Comparison of ENCODE assay signal across 12 mouse cellular contexts in the genomic region with DNA sequence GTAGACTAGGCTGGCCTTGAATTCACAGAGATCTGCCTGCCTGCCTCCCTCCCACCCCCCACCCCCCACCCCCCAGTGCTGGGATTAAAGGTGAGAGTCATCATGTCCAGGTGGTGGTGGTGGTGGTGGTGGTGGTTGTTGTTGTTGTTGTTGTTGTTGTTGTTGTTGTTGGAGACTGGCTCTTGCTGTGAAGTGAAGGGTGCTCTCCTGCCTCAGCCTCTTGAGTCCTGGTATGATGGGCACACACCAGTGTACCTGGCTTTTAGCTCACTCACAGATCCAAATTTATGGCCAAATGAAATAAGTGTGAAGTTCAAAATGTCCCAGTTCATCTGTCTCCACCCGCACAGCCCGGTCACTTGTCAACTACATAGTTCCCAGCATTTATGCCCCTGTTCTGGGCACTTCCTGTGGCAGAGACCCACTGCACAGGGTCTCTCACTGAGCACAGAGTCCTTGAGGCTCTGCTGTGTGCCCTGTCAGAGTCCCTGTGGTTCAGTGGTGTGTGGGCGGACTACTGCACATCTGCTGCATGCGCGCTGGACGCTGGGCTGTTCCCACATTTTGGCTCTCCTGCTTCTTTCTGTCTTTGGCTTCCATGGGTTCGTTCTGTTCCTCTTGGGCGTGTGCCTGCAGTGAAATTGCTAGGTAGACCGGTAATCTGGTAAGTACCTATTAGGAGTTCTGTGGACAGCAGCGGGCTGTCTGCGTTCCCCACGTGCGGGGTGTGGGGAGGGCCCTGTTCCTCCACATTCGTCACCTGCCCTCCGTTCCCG. TPM values are rescaled to one million over a fixed set of nuclear protein-coding genes. Genes with fewer than 3 reads are reported as not detected.
DNase-seq lines count a peak whose midpoint lies in the region; ATAC-seq and TF ChIP-seq lines count a peak whose summit lies in the region.
"Had no signal": no experiment of that assay in that cellular context is flagged by ENCODE, and none has a peak within 500 bp of the region (broad histone marks: within the 10 kb centered on the region; RNA-seq: fewer than 3 reads in every experiment).

No protein-coding gene starts in this region.

- DNase-seq in heart, embryonic 10.5 days (ENCODE audit: low spot score), result no peak
- DNase-seq in heart, adult 9 months (ENCODE audit: low spot score in 2 of 2), result no peak
- DNase-seq in liver, embryonic 11.5 days (ENCODE audit: low spot score), result no peak
- DNase-seq in liver, result no peak
- no peak for DNase-seq in liver, postnatal 0 days
- no peak for DNase-seq in retina, postnatal 1 day
- no peak for DNase-seq in ovary, postnatal 10 days (ENCODE audit: low spot score)
- DNase-seq: thymus, postnatal 14 days had no signal

- peaks cover 93% of the 10 kb centered on the region for H3K36me3 ChIP-seq in heart, embryonic 10.5 days
- H3K36me3 ChIP-seq in liver, embryonic 11.5 days (ENCODE audit: control insufficient read depth, insufficient read depth, low read length), result peaks cover 25% of the 10 kb centered on the region
- H3K36me3 ChIP-seq in embryonic facial prominence, embryonic 15.5 days, result peaks cover 36% of the 10 kb centered on the region
- peaks cover 55% of the 10 kb centered on the region for H3K36me3 ChIP-seq in liver, postnatal 0 days (replicated peaks; ENCODE audit: insufficient read depth, low read length)

- TF ChIP-seq EP300 in liver, postnatal 0 days (IDR thresholded peaks at IDR 0.05; ENCODE audit: low read depth), result no peak

- H3K27ac ChIP-seq in heart, embryonic 10.5 days, result 0 out of 2 replicates have a peak overlapping the region, but pooled peaks have one; percentile 32
- peak overlapping the region; percentile 21; the same call in 1 of the 2 replicates for H3K27ac ChIP-seq in liver, embryonic 11.5 days (ENCODE audit: low read depth, low read length)
- peak overlapping the region; percentile 72 for H3K27ac ChIP-seq in embryonic facial prominence, embryonic 15.5 days (replicated peaks)
- peak overlapping the region; percentile 88 for H3K27ac ChIP-seq in liver, postnatal 0 days (ENCODE audit: low read depth)
- H3K27ac ChIP-seq: neural tube, embryonic 12.5 days had no signal

- no peak overlapping the region for H3K4me2 ChIP-seq in liver, embryonic 11.5 days
- no peak overlapping the region for H3K4me2 ChIP-seq in embryonic facial prominence, embryonic 15.5 days (replicated peaks)
- H3K4me2 ChIP-seq in liver, postnatal 0 days (ENCODE audit: low read depth, low read length), result no peak overlapping the region
- H3K4me2 ChIP-seq: neural tube, embryonic 12.5 days had no signal

- H3K27me3 ChIP-seq in heart, embryonic 10.5 days (ENCODE audit: insufficient read depth, poor library complexity, severe bottlenecking), result no peaks in the 10 kb centered on the region
- no peaks in the 10 kb centered on the region for H3K27me3 ChIP-seq in liver, embryonic 11.5 days (replicated peaks; ENCODE audit: control insufficient read depth, insufficient read depth, low read length)
- H3K27me3 ChIP-seq in embryonic facial prominence, embryonic 15.5 days, result no peaks in the 10 kb centered on the region
- H3K27me3 ChIP-seq in liver, postnatal 0 days (ENCODE audit: insufficient read depth, low read length), result no peaks in the 10 kb centered on the region
- H3K27me3 ChIP-seq: neural tube, embryonic 12.5 days had no signal

- TF ChIP-seq CTCF in liver, postnatal 0 days (IDR thresholded peaks at IDR 0.05; ENCODE audit: low read depth), result no peak

- H3K4me3 ChIP-seq in heart, embryonic 10.5 days, result no peak overlapping the region
- no peak overlapping the region for H3K4me3 ChIP-seq in liver, embryonic 11.5 days (ENCODE audit: low read depth, low read length)
- H3K4me3 ChIP-seq in embryonic facial prominence, embryonic 15.5 days (replicated peaks), result no peak overlapping the region
- H3K4me3 ChIP-seq in liver, postnatal 0 days (ENCODE audit: low read depth, low read length), result no peak overlapping the region
- H3K4me3 ChIP-seq: neural tube, embryonic 12.5 days had no signal

- H3K4me1 ChIP-seq in heart, embryonic 10.5 days, result peaks cover 98% of the 10 kb centered on the region
- H3K4me1 ChIP-seq in liver, embryonic 11.5 days (replicated peaks; ENCODE audit: control insufficient read depth, insufficient read depth, low read length), result peaks cover 76% of the 10 kb centered on the region
- peaks cover 80% of the 10 kb centered on the region for H3K4me1 ChIP-seq in embryonic facial prominence, embryonic 15.5 days
- peaks cover 80% of the 10 kb centered on the region for H3K4me1 ChIP-seq in liver, postnatal 0 days (ENCODE audit: insufficient read depth)

- no peak for ATAC-seq in liver, embryonic 11.5 days (replicated peaks; ENCODE audit: low FRiP score)
- ATAC-seq in embryonic facial prominence, embryonic 15.5 days (ENCODE audit: insufficient number of reproducible peaks, low FRiP score, low TSS enrichment, low read depth), result no peak
- no peak for ATAC-seq in liver, postnatal 0 days
- ATAC-seq: inflammation-experienced regulatory T-cells, adult 6 months had no signal

- no peaks in the 10 kb centered on the region for H3K9me3 ChIP-seq in heart, embryonic 10.5 days
- no peaks in the 10 kb centered on the region for H3K9me3 ChIP-seq in liver, embryonic 11.5 days (ENCODE audit: control insufficient read depth, low read length)
- H3K9me3 ChIP-seq in embryonic facial prominence, embryonic 15.5 days (replicated peaks), result no peaks in the 10 kb centered on the region
- no peaks in the 10 kb centered on the region for H3K9me3 ChIP-seq in liver, postnatal 0 days (ENCODE audit: low read length)
- H3K9me3 ChIP-seq: neural tube, embryonic 12.5 days had no signal

- H3K9ac ChIP-seq in liver, embryonic 11.5 days (ENCODE audit: low read depth, low read length), result no peak overlapping the region
- peak overlapping the region; percentile 2; the same call in 1 of the 2 replicates for H3K9ac ChIP-seq in embryonic facial prominence, embryonic 15.5 days
- no peak overlapping the region for H3K9ac ChIP-seq in liver, postnatal 0 days (replicated peaks)

- 90% methylated on average over 16 of the region's 16 CpGs for WGBS in heart, embryonic 10.5 days
- 90% methylated on average over 16 of the region's 16 CpGs for WGBS in liver, embryonic 11.5 days
- WGBS in embryonic facial prominence, embryonic 15.5 days, result 80% methylated on average over 16 of the region's 16 CpGs
- WGBS in liver, postnatal 0 days (ENCODE audit: insufficient replicate concordance), result 80% methylated on average over 16 of the region's 16 CpGs

RNA-seq across cellular contexts. Expression of a gene that starts 8.1 kb away (rescaled TPM):
- polyA plus RNA-seq in heart, embryonic 10.5 days (2016; fragmentation: Nextera tagmentation; extraction: Ambion mirVana), result 12.5 and 16.4 TPM in 2 replicates
- 10.8 and 12.4 TPM in 2 replicates for polyA plus RNA-seq in liver, embryonic 11.5 days (2014; fragmentation: Nextera tagmentation; extraction: Ambion mirVana)
- polyA plus RNA-seq in embryonic facial prominence, embryonic 15.5 days (2015; fragmentation: Nextera tagmentation; extraction: Ambion mirVana), result 6.6 and 7.0 TPM in 2 replicates
- polyA plus RNA-seq in liver, postnatal 0 days (2015; fragmentation: Nextera tagmentation; extraction: Ambion mirVana), result 4.5 and 5.5 TPM in 2 replicates

RNA-seq across cellular contexts. Expression of a gene that starts 14.0 kb away (rescaled TPM):
- 88.7 and 96.0 TPM in 2 replicates for polyA plus RNA-seq in heart, embryonic 10.5 days (2016; fragmentation: Nextera tagmentation; extraction: Ambion mirVana)
- 99.4 and 104 TPM in 2 replicates for polyA plus RNA-seq in liver, embryonic 11.5 days (2014; fragmentation: Nextera tagmentation; extraction: Ambion mirVana)
- polyA plus RNA-seq in embryonic facial prominence, embryonic 15.5 days (2015; fragmentation: Nextera tagmentation; extraction: Ambion mirVana), result 179 and 181 TPM in 2 replicates
- polyA plus RNA-seq in liver, postnatal 0 days (2015; fragmentation: Nextera tagmentation; extraction: Ambion mirVana), result 47.3 and 51.7 TPM in 2 replicates

RNA-seq across cellular contexts. Expression of a gene that starts 18.2 kb away (rescaled TPM):
- 0.31 and 0.33 TPM in 2 replicates for polyA plus RNA-seq in heart, embryonic 10.5 days (2016; fragmentation: Nextera tagmentation; extraction: Ambion mirVana)
- polyA plus RNA-seq in liver, embryonic 11.5 days (2014; fragmentation: Nextera tagmentation; extraction: Ambion mirVana), result 0.66 and 0.75 TPM in 2 replicates
- polyA plus RNA-seq in embryonic facial prominence, embryonic 15.5 days (2015; fragmentation: Nextera tagmentation; extraction: Ambion mirVana), result 1.1 and 1.4 TPM in 2 replicates
- 0.18 and 0.34 TPM in 2 replicates for polyA plus RNA-seq in liver, postnatal 0 days (2015; fragmentation: Nextera tagmentation; extraction: Ambion mirVana)
- polyA plus RNA-seq: inflammation-experienced regulatory T-cells, adult 6 months had no signal

RNA-seq across cellular contexts. Expression of a gene that starts 24.3 kb away (rescaled TPM):
- 1.4 and 4.0 TPM in 2 replicates for polyA plus RNA-seq in heart, embryonic 10.5 days (2016; fragmentation: Nextera tagmentation; extraction: Ambion mirVana)
- polyA plus RNA-seq in liver, embryonic 11.5 days (2014; fragmentation: Nextera tagmentation; extraction: Ambion mirVana), result 7.4 TPM in 1 of 2 replicates, not detected in the other
- polyA plus RNA-seq in embryonic facial prominence, embryonic 15.5 days (2015; fragmentation: Nextera tagmentation; extraction: Ambion mirVana), result 5.2 TPM in 1 of 2 replicates, not detected in the other
- polyA plus RNA-seq in liver, postnatal 0 days (2015; fragmentation: Nextera tagmentation; extraction: Ambion mirVana), result 4.6 TPM in 1 of 2 replicates, not detected in the other
- polyA plus RNA-seq: small intestine, adult 2 months had no signal

RNA-seq across cellular contexts. Expression of a gene that starts 25.0 kb away (rescaled TPM):
- polyA plus RNA-seq in heart, embryonic 10.5 days (2016; fragmentation: Nextera tagmentation; extraction: Ambion mirVana), result 127 and 155 TPM in 2 replicates
- polyA plus RNA-seq in liver, embryonic 11.5 days (2014; fragmentation: Nextera tagmentation; extraction: Ambion mirVana), result 164 and 171 TPM in 2 replicates
- 84.7 and 90.6 TPM in 2 replicates for polyA plus RNA-seq in embryonic facial prominence, embryonic 15.5 days (2015; fragmentation: Nextera tagmentation; extraction: Ambion mirVana)
- 40.7 and 41.2 TPM in 2 replicates for polyA plus RNA-seq in liver, postnatal 0 days (2015; fragmentation: Nextera tagmentation; extraction: Ambion mirVana)

Comparison
In these comparisons a context has a peak if more than half of its experiments do, and no peak if none do; other contexts are left out.
1. H3K27ac ChIP-seq: peak in every context shown above with its lines; median percentile 88 in liver, postnatal 0 days; 72 in embryonic facial prominence, embryonic 15.5 days; 32 in heart, embryonic 10.5 days; 21 in liver, embryonic 11.5 days.